Mouse (Mus musculus): ENCODE results near the gene Birc3.

DNA sequence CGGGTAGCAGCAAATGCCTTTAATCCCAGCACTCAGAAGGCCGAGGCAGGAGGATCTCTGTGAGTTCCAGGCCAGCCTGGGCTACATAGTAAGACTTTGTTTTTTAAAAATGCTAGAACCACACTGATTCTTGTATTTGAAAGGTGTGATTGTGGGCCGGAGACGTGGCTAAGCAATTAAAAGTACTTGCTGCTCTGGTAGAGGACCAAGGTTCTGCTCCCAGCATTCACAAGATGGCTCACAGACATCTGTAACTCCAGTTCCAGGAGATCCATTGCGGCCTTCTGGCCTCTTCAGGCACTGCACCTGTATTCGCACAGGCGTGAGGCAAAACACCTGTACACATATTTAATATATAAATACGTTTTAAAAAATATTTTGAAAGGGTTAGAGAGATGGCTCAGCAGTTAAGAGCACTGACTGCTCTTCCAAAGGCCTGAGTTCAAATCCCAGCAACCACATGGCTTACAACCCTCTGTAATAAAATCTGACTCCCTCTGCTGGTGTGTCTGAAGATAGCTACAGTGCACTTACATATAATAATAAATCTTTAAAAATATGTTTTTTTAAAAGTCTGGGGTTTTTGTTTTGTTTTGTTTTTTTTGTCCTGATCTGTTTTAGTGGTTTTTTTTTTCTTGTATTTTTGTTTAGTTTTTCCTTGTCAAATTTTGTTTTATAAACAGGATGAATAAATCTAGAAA lies 675 bp upstream of the Birc3 start:
- TF ChIP-seq CTCF (IDR thresholded peaks at IDR 0.05; ENCODE audit: borderline replicate concordance, control insufficient read depth, extremely low read depth, insufficient read depth, low read length, poor library complexity) (no peak), POLR2A (IDR thresholded peaks at IDR 0.05; ENCODE audit: control insufficient read depth, extremely low read depth, insufficient read depth, low read length, poor library complexity) (no peak)

Data from thymus, adult 2 months (tissue).